Mouse (Mus musculus) cerebellum, adult 9-11 months (tissue): ENCODE measurements around the gene Myadml2.
A peak's percentile ranks its signal among the peaks of the same experiment; 100 is the strongest.

Experiments used
- DNase-seq: peaks from one replicate; pipeline ENCODE4 v3.0.0; 2022

Myadml2 gene

DNA sequence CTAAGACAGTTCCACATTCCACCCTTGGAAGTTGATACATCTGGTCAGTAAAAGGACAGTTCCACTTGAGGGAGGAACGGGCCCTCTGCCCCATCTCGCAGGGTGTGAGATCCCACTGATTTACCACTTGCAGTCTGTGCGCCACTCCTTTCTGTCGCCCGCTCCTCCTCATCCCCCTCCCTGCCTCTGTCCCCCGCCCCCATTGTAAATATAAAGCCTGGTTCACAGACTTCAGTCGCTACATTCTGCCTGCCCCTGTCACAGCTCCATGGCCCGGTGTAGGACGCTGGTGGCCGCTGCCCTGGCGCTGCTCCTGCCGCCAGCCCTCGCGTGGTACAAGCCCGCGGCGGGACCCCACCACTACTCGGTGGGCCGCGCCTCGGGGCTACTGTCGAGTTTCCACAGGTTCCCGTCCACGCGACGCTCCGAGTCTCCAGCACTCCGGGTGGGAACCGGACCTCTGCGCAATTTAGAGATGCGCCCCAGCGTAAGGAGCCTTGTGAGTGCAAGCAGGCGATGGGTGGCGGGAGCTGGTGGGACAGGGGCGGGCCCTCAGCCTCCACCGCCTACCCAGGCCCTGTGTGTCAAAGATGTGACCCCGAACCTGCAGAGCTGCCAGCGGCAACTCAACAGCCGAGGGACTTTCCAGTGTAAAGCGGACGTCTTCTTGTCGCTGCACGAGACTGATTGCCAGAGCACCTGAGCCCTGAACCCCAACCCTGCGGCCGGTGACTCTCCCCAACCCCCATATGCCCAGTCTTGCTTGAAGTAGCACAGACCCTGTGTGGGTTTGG is 39.5 kb downstream of the Myadml2 start, which contains the start of gene Npb:
Gene Npb, plus strand, starts transcription at position 237 of the 794 bp plus-strand sequence.
- no peak for DNase-seq

DNA sequence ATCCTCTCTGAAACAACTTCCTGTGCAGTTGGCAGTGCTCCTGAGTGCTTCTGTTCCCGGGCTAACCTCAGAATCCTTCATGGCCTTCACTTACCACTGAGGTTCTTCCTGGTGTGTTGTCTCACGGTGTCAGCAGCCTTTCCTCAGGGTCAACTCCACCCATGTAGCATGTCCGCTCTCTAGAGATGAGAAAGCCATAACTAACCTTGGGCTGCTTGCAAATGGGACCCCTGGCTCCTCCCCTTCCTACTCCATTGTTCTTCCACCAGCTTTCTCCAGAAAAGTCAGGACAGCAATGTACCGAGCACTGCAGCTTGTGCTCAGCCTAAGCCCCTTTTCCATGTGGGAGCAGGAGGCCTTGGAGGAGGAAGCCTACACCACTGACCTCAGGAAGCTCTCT is 41.2 kb downstream of the Myadml2 start:
- DNase-seq: no peak

DNA sequence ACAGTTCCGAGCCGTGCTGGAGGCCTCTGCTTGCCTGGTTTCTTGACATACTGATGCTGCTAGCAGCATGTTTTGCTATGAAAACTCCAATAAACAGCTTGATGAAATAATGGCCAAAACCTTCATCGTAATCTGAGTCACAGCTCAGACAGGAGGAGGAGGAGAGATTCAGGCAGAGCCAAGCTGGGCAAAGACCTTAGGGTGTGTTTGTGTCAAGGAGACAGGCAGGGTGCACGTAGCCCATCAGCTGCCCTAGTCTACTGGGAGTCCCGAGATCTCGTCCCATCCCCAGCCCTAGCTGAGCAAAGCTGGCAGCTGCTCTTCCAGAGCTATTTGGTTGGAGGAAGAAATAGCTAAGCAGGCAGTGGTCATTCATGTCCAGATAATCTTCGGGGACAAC is 42.3 kb downstream of the Myadml2 start:
- DNase-seq: no peak

DNA sequence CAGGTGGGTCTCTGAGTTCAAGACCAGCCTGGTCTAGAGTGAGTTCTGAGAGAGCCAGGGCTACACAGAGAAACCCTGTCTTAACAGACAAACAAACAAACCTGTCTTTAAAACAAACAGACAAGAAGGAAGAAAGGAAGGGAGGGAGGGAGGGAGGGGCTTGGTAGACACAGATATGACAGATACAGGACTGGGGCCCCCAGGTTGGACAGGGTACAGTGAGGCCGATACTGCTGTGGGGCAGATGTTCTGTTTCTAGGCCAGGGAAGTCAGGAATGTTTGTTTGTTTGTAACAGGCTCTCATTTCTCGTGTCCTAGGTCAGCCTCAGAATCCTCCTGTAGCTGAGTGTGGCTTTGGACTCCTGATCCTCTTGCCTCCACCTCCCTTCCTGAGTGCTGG is 44.4 kb downstream of the Myadml2 start:
- no peak for DNase-seq

DNA sequence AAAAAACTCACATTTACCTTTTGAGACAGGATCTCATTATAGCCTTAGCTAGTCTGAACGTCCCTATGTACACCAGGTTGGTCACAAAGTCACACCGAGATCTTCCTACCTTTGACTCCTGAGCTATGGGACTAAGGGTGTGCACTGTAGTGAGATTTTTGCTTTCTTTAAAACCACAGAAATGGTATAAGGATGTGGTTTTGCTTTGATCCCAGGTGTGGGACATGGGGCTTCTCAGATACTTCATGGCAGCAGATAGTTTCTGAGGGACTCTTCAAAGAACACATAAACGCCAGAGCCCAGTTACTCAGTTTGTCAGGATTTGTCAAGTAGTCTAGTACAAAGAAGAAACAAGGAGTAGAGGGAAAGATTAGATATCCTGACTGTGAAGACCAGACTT is 47.2 kb downstream of the Myadml2 start:
- DNase-seq: no peak

DNA sequence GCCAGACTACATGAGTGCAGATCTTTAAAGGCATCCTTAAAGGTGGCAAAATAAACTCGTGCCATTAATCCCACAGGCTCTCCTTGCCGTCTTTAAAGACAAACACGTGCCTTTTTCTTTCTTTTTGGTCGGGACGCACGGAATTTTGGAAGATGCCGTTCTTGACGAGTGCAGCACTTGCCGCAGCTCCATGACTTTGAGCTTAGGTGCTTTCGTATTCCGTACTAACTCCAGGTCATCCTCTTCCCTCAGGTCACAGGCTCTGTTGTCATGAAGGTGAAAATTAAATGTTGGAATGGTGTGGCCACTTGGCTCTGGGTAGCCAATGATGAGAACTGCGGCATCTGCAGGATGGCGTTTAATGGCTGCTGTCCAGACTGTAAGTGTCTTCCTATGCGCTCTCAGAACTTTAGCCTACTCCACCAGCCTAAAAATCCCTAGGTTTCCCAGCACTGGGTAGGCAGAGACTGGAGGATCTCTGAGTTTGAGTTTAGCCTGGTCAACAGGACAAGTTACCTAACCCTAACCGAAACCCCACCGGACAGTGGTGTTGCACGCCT is 48.9 kb downstream of the Myadml2 start:
- DNase-seq: no peak

DNA sequence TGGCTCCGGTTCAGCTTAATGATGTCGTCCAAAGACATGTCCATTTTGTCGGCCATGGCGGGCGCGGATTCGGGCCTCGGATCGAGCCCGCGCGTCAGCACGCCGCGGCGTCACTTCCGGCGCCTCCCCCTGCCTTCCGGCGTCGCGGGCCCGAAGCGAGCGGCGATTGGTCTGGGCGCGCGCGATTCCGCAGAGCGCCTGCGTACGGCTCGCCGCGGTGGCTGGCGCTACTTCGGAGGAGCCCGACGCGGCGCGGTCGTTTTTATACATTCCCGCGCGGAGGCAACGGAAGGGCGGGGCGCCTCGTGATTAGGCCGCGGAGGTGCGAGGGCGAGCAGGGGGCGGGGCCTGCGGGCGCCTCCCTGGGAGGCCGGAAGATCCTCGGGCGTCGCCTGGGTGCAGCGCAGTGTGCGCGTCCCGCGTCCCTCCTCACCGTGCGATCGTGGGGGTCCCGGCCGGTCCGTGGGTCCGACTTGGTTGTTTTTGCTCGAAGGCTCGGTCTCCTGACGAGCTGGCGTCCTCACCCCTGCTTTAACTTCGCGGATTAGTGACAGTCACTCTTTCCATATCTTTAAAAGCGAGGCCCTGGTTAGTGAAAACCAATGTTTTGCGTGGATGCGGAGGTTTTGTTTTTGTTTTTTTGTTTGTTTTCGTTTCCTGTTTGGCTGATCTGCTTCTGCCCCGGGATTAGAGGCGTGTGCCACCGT is 49.5 kb downstream of the Myadml2 start, which contains the start of the genes Alyref and Anapc11:
Gene Alyref, minus strand, starts transcription at position 83 of the 707 bp plus-strand sequence.
Gene Anapc11, plus strand, starts transcription at position 139 of the 707 bp plus-strand sequence.
- DNase-seq: peak; percentile 93

DNA sequence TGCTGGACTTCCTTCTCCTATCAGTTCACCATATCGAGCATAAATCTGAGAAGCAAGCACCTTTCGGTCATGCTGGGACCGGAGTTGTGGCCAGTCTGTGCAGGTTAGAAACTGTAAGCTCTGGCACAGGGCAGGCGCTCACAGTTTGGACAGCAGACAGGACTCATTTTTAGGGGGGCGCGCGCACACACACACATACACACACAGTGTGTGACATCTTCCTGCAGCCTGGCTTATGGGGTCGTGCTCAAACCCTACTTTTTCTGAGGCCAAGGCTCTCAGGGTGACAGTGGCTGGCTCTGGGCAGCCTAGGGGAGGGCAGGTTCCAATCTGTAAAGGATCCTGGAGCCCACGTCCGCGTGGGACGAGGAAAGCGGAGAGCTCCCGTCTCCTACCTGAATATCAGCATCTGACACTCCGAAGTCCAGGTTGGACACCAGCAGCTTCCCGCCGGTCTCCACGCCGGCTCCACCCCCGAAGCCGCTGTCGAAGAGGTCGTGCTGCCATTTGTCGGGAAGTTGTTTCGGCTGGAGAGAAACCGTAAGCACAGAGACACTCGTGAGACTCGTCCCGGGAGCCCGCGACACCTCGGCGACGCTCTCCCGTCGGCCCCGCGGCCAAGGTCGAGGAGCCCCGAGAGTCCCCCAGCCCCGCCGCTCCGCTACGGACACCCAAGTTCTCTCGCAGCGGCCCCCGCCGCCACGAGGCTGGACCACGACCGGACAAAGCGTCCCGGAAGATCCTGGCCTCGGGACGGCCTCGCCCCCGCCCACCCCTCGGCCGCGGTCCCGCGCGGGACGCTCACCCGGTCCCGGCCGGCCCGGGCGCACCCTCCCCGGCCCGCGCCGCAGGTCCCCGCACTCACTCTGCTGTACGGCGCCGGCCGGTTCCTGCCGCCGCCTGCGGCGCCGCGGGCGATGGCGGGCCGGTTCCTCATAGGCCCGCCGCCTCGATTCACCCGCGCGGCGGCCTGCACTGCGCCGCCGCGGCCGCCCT is 50.4 kb downstream of the Myadml2 start:
- no peak for DNase-seq
